Mouse (Mus musculus) forebrain, embryonic 16.5 days (tissue): ENCODE data around the gene Tom1. TPM values are rescaled to one million over a fixed set of nuclear protein-coding genes. Genes with fewer than 3 reads are reported as not detected.

ENCODE experiments used
- ATAC-seq: fragments of 200-750 bp; cut with Nextera tagmentation; 2 replicates; pipeline ENCODE4 v1.8.0; 2017; ENCODE audit warnings: mild to moderate bottlenecking, moderate library complexity
- H3K27ac ChIP-seq: fragments of 300-500 bp; sonication (generic); 2 replicates; pipeline ENCODE4 v1.5.1; 2014; ENCODE audit warnings: low read length, control low read depth
- H3K27me3 ChIP-seq: fragments of 300-500 bp; sonication (generic); replicated peaks from 2 replicates; pipeline ENCODE4 v1.6.1; 2014; ENCODE audit warnings: low read length; ENCODE audit not compliant: control insufficient read depth, insufficient read depth
- H3K36me3 ChIP-seq: fragments of 300-500 bp; sonication (generic); 2 replicates; pipeline ENCODE4 v1.6.1; 2014; ENCODE audit not compliant: control insufficient read depth, insufficient read depth
- H3K4me1 ChIP-seq: fragments of 300-500 bp; sonication (generic); replicated peaks from 2 replicates; pipeline ENCODE4 v1.6.1; 2014; ENCODE audit warnings: low read length; ENCODE audit not compliant: control insufficient read depth, insufficient read depth
- H3K4me2 ChIP-seq: fragments of 300-500 bp; sonication (generic); 2 replicates; pipeline ENCODE4 v1.6.1; 2014; ENCODE audit warnings: mild to moderate bottlenecking, low read length, control low read depth
- H3K4me3 ChIP-seq: fragments of 300-500 bp; sonication (generic); replicated peaks from 2 replicates; pipeline ENCODE4 v1.5.1; 2014; ENCODE audit warnings: mild to moderate bottlenecking, low read length, control low read depth
- H3K9ac ChIP-seq: fragments of 300-500 bp; sonication (generic); replicated peaks from 2 replicates; pipeline ENCODE4 v1.6.1; 2014; ENCODE audit warnings: low read depth, low read length, control low read depth
- H3K9me3 ChIP-seq: fragments of 300-500 bp; sonication (generic); 2 replicates; pipeline ENCODE4 v1.6.1; 2016; ENCODE audit warnings: low read length; ENCODE audit not compliant: control insufficient read depth
- WGBS: fragments of 180-500 bp; shearing (Covaris S2); extraction: QIAGEN DNeasy Blood & Tissue Kit; methylation state at CpG from one replicate; pipeline ENCODE4 v1.1.7; 2014; 5-methylcytosine and 5-hydroxymethylcytosine counted together
- polyA plus RNA-seq: library from polyadenylated mRNA; unstranded; fragments of >200 nt; fragmentation: Nextera tagmentation; extraction: Ambion mirVana; gene quantifications from 2 replicates; pipeline ENCODE4 v1.2.1, GENCODE M21; 2015

The Tom1 gene
- polyA plus RNA-seq, 1 experiment from 2014 or later, result 17.4 TPM

DNA sequence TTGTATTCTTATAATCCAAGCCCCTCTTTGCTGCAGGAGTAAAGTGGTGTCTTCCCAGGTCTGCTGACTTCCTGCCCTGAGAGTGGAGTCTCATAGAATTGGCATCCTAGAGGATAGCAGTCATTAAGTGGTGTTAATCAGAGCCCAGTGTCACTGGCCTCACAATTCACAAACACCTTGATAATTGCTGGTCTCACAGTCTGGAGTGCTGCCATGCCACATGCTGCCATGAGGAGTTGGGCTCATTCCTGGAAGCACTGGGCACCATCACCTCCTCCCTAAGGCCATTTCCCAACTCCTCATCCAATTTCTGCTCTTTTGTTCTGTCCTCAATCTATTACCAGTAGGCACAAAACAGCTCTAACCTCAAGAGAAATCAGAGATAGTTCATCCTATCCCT is 2.1 kb downstream of the Tom1 start:
- no peak for ATAC-seq
- Histone ChIP-seq H3K9ac (no peak overlapping the region), H3K27me3 (no peaks in the 10 kb centered on the region), H3K36me3 (no peaks in the 10 kb centered on the region), H3K4me2 (no peak overlapping the region), H3K4me1 (peaks cover 7% of the 10 kb centered on the region), H3K4me3 (no peak overlapping the region), H3K27ac (no peak overlapping the region), H3K9me3 (no peaks in the 10 kb centered on the region)

DNA sequence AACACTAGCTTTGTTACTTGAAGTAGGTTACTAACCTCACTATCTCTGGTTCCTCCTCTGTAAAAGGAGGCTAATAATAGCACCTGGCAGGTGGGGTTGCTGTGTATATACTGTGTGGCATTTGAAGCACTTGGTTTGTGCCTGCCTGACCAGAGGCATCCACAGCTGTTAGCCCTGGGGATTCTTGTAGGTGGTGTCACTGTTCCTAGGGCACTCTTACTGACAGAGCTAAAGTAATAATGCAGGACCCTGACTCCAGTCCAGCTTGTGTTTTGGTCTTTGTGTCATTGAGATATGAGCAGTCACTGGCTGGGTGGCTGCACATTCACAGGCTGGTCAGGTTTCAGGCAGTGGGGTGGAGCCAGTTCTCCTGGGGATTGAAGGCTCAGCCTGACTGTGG is 5.0 kb downstream of the Tom1 start:
- H3K4me2 ChIP-seq, result no peak overlapping the region
- H3K9me3 ChIP-seq, result no peaks in the 10 kb centered on the region
- H3K4me1 ChIP-seq, result peaks cover 4% of the 10 kb centered on the region
- H3K27ac ChIP-seq, result no peak overlapping the region
- no peak for ATAC-seq
- H3K4me3 ChIP-seq, result no peak overlapping the region
- no peak overlapping the region for H3K9ac ChIP-seq
- no peaks in the 10 kb centered on the region for H3K27me3 ChIP-seq
- no peaks in the 10 kb centered on the region for H3K36me3 ChIP-seq

DNA sequence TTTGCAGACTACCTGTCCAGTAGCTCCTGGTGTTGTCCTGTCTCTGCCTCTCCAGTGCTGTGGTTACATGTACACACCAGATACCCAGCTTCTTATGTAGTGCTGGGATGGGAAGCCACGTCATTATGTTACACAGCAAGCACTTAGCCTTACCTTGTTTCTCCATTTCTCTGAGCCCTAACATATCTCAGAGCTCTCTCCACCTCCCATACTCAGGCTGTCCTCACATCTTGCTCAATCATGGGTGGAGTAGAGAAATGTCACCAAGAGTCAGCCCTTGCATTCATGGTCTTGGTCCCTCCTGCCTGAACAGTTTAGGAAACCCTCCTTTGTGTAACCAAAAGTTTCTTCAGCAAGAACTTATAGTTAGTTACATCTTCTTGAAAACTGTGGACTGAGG is 6.2 kb downstream of the Tom1 start:
- WGBS, result 89% methylated on average over 1 of the region's 1 CpGs
- Histone ChIP-seq H3K4me1 (no peaks in the 10 kb centered on the region; the same call in 1 of the 2 replicates), H3K9me3 (no peaks in the 10 kb centered on the region), H3K4me2 (no peak overlapping the region), H3K27me3 (no peaks in the 10 kb centered on the region), H3K36me3 (no peaks in the 10 kb centered on the region), H3K27ac (no peak overlapping the region), H3K9ac (no peak overlapping the region), H3K4me3 (no peak overlapping the region)
- no peak for ATAC-seq

DNA sequence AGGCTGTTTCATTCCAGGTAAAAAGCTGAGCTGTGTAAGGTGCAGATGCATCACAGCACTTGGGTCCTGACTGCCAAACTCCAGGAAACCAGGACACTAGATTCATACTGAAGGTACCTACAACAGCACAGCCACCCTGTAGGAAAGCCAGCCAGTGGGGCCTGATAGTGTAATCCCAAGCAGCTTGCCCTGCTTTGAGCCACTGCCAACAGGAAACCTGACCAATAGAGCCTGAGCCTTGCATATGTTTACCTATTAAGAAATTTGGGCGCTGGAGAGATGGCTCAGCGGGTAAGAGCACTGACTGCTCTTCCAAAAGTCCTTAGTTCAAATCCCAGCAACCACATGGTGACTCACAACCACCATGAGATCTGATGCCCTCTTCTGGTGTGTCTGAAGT is 8.7 kb downstream of the Tom1 start:
- no peak overlapping the region for H3K27ac ChIP-seq
- H3K4me2 ChIP-seq, result no peak overlapping the region
- 92% methylated on average over 2 of the region's 2 CpGs for WGBS
- H3K9ac ChIP-seq, result no peak overlapping the region
- no peaks in the 10 kb centered on the region for H3K36me3 ChIP-seq
- H3K4me3 ChIP-seq, result no peak overlapping the region
- no peaks in the 10 kb centered on the region for H3K9me3 ChIP-seq
- no peaks in the 10 kb centered on the region for H3K4me1 ChIP-seq
- H3K27me3 ChIP-seq, result no peaks in the 10 kb centered on the region
- ATAC-seq, result no peak

DNA sequence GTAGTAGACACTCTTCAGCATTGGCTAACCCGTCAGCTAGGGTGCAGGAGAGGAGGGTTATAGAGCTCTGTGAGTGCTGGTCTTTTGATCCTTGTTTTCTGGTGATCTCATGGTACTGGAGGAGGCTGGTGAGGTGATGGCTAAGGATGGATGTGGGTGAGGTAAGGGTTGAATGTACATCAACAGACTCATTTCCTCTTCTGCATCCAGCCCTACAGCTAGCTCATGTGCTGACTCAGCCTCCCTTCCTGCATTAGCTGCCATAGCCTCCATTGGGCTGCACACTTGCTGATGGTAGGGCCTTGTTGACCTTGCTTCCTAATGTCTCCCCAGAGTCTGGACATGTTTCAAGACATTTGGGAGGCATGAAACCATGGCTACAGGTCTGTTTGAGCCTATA is 9.5 kb downstream of the Tom1 start:
- no peak for ATAC-seq
- Histone ChIP-seq H3K4me2 (no peak overlapping the region), H3K4me1 (no peaks in the 10 kb centered on the region), H3K36me3 (no peaks in the 10 kb centered on the region), H3K27me3 (no peaks in the 10 kb centered on the region), H3K4me3 (no peak overlapping the region), H3K9ac (no peak overlapping the region), H3K9me3 (no peaks in the 10 kb centered on the region), H3K27ac (no peak overlapping the region)
- 100% methylated on average over 1 of the region's 1 CpGs for WGBS

DNA sequence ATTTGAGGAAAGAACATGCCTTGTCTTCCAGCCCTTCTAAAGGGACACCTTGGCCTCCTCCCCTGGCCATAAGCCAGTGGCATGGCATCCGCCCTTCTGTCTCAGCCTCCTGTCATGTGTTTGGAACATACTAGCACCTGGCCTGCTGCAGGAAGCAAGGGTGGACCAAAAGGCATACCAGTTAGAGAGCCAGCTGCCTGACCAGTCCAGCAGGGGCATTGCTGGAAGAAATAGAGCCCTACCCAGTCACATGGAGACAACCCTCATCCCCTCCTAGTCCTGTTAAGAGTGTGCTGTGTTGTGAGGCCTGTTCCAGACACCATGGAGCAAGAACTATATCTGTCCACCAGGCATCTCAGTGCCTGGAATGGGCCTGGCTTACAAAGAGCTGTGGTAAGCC is 12.8 kb downstream of the Tom1 start:
- no peak overlapping the region for H3K4me3 ChIP-seq
- H3K4me1 ChIP-seq, result no peaks in the 10 kb centered on the region
- H3K9me3 ChIP-seq, result no peaks in the 10 kb centered on the region
- H3K27me3 ChIP-seq, result no peaks in the 10 kb centered on the region
- no peak overlapping the region for H3K4me2 ChIP-seq
- WGBS, result 81% methylated on average over 1 of the region's 1 CpGs
- no peak overlapping the region for H3K27ac ChIP-seq
- H3K9ac ChIP-seq, result no peak overlapping the region
- H3K36me3 ChIP-seq, result no peaks in the 10 kb centered on the region
- ATAC-seq, result no peak

DNA sequence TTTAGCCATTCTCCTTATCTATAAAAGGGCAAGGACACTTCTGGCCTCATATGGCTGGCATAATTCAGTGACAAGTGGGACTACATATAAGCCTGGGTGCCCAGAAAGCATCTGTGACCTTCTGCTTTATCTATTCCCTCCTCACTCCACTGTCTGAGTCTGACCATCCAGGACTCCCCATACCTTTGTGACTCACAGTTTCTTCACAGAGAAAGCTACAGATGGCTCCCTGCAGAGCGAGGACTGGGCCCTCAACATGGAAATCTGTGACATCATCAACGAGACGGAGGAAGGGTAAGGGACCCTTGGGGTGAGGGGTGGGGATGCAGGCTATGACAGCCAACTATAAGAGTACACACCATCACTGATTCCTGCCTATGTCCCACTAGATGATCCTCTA is 14.3 kb downstream of the Tom1 start:
- Histone ChIP-seq H3K9me3 (no peaks in the 10 kb centered on the region), H3K36me3 (no peaks in the 10 kb centered on the region), H3K27me3 (no peaks in the 10 kb centered on the region), H3K4me3 (no peak overlapping the region), H3K4me2 (no peak overlapping the region), H3K27ac (no peak overlapping the region), H3K9ac (no peak overlapping the region), H3K4me1 (no peaks in the 10 kb centered on the region)
- 91% methylated on average over 3 of the region's 3 CpGs for WGBS
- no peak for ATAC-seq

DNA sequence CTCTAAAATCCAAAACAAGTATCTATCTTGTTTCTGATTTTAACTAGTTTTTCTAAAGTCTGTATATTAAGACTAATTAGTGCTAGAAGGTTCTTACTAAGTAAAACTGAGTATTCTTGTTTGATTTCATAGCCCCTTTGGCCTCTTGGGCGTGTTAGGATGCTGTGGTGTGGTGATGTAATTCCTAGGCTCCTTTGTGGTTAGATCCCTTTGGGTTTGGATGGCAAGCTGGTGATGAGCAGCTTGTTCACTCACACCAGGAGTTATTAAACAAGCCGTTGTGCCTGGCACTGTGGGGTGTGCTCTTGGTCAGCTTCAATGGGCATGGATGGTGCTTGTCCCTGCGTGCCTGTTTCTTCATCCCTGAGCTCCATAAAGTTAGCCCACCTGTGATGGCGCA is 19.8 kb downstream of the Tom1 start:
- Histone ChIP-seq H3K27ac (no peak overlapping the region), H3K4me1 (no peaks in the 10 kb centered on the region), H3K9ac (no peak overlapping the region), H3K4me3 (no peak overlapping the region), H3K4me2 (no peak overlapping the region), H3K27me3 (no peaks in the 10 kb centered on the region), H3K36me3 (no peaks in the 10 kb centered on the region), H3K9me3 (no peaks in the 10 kb centered on the region)
- no peak for ATAC-seq
- 84% methylated on average over 4 of the region's 4 CpGs for WGBS

DNA sequence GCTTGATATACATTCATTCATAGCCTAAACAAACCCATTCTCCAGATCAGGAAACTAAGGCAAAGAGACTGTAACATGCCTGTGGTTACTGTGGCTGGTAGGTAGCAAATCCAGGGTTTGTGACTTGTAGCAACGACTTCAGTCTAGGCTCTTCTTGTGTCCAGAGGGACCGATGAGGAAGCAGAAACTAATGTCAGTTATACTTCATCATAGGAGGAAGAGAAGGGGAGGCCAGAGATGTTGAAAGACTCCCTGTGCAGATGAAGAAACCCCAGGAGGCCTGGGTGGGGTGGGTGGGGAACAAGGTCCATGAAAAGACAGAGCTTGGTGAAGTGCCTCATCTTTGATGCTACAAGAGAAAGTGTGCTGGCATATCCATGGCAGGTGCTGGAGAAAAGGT is 22.2 kb downstream of the Tom1 start:
- ATAC-seq, result no peak
- H3K27ac ChIP-seq, result no peak overlapping the region
- no peak overlapping the region for H3K9ac ChIP-seq
- no peaks in the 10 kb centered on the region for H3K36me3 ChIP-seq
- no peak overlapping the region for H3K4me2 ChIP-seq
- no peaks in the 10 kb centered on the region for H3K4me1 ChIP-seq
- H3K27me3 ChIP-seq, result no peaks in the 10 kb centered on the region
- H3K4me3 ChIP-seq, result no peak overlapping the region
- H3K9me3 ChIP-seq, result no peaks in the 10 kb centered on the region
- 95% methylated on average over 2 of the region's 2 CpGs for WGBS

DNA sequence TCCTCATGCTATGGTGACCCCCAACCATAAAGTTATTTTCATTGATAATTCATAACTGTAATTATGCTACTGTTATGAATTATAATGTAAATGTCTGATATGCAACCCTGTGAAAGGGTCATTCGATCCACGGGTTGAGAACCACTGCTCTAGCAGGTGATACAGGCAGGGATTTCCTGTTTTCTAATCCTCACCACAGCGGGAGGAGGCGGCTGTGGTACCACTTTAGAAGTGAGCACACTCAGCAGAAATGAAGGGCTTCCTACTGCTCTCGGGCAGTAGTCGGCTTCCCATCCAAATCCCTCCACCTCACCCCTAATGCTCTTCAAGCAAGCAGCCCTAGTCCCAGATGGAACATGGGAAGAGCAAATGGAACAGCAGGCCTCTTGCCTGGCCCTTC is 26.5 kb downstream of the Tom1 start:
- no peaks in the 10 kb centered on the region for H3K27me3 ChIP-seq
- no peaks in the 10 kb centered on the region for H3K36me3 ChIP-seq
- no peaks in the 10 kb centered on the region for H3K4me1 ChIP-seq
- H3K9ac ChIP-seq, result no peak overlapping the region
- no peaks in the 10 kb centered on the region for H3K9me3 ChIP-seq
- no peak overlapping the region for H3K4me2 ChIP-seq
- H3K4me3 ChIP-seq, result no peak overlapping the region
- no peak overlapping the region for H3K27ac ChIP-seq
- WGBS, result 83% methylated on average over 6 of the region's 6 CpGs
- no peak for ATAC-seq
